Mouse (Mus musculus) embryonic facial prominence, embryonic 12.5 days (tissue): Measurements from ENCODE around the gene Midn. TPM values are rescaled to one million over a fixed set of nuclear protein-coding genes. Genes with fewer than 3 reads are reported as not detected.
A peak's percentile ranks its signal among the peaks of the same experiment; 100 is the strongest.

ENCODE experiments used
- ATAC-seq: fragments of 200-750 bp; cut with Nextera tagmentation; 2 replicates; pipeline ENCODE4 v1.8.0; 2017; ENCODE audit not compliant: insufficient number of reproducible peaks, insufficient read depth, low FRiP score, low TSS enrichment
- H3K27ac ChIP-seq: fragments of 300-500 bp; sonication (generic); 2 replicates; pipeline ENCODE4 v1.5.1; 2016; ENCODE audit warnings: mild to moderate bottlenecking
- H3K27me3 ChIP-seq: fragments of 300-500 bp; sonication (generic); 2 replicates; pipeline ENCODE4 v1.6.1; 2016; ENCODE audit warnings: mild to moderate bottlenecking, moderate library complexity
- H3K36me3 ChIP-seq: fragments of 300-500 bp; sonication (generic); 2 replicates; pipeline ENCODE4 v1.6.1; 2016; ENCODE audit warnings: mild to moderate bottlenecking
- H3K4me1 ChIP-seq: fragments of 300-500 bp; sonication (generic); 2 replicates; pipeline ENCODE4 v1.6.1; 2016
- H3K4me2 ChIP-seq: fragments of 300-500 bp; sonication (generic); replicated peaks from 2 replicates; pipeline ENCODE4 v1.6.1; 2016; ENCODE audit warnings: mild to moderate bottlenecking, moderate library complexity
- H3K4me3 ChIP-seq: fragments of 300-500 bp; sonication (generic); 2 replicates; pipeline ENCODE4 v1.5.1; 2016; ENCODE audit warnings: mild to moderate bottlenecking
- H3K9ac ChIP-seq: fragments of 300-500 bp; sonication (generic); 2 replicates; pipeline ENCODE4 v1.6.1; 2016; ENCODE audit warnings: mild to moderate bottlenecking, moderate library complexity
- H3K9me3 ChIP-seq: fragments of 300-500 bp; sonication (generic); 2 replicates; pipeline ENCODE4 v1.6.1; 2016; ENCODE audit warnings: mild to moderate bottlenecking, moderate library complexity
- WGBS: fragments of 180-500 bp; shearing (Covaris S2); methylation state at CpG from one replicate; pipeline ENCODE4 v1.1.7; 2016; 5-methylcytosine and 5-hydroxymethylcytosine counted together
- polyA plus RNA-seq: library from polyadenylated mRNA; unstranded; fragments of >200 nt; fragmentation: Nextera tagmentation; extraction: Ambion mirVana; gene quantifications from 2 replicates; pipeline ENCODE4 v1.2.1, GENCODE M21; 2016

Midn gene
- polyA plus RNA-seq, 1 experiment from 2014 or later, result 35.1 TPM

- WGBS, result 21% methylated on average over 4 of the region's 4 CpGs
- Histone ChIP-seq H3K27ac (no peak overlapping the region), H3K9me3 (no peaks in the 10 kb centered on the region), H3K27me3 (no peaks in the 10 kb centered on the region), H3K4me2 (no peak overlapping the region), H3K36me3 (peaks cover 17% of the 10 kb centered on the region), H3K4me1 (peaks cover 23% of the 10 kb centered on the region), H3K9ac (0 out of 2 replicates have a peak overlapping the region, but pooled peaks have one; percentile 5), H3K4me3 (no peak overlapping the region)
- ATAC-seq, result 0 out of 2 replicates have a peak, but pooled peaks have one; percentile 8
Measured at GRCm38 (mm10) chr10:80175536-80176269, 27.6 kb downstream of the Midn start.

GRCm38 (mm10) chr10:80176270-80176834, 28.3 kb downstream of the Midn start:
- no peak overlapping the region for H3K4me2 ChIP-seq
- no peak overlapping the region for H3K27ac ChIP-seq
- H3K36me3 ChIP-seq, result peaks cover 12% of the 10 kb centered on the region
- no peak for ATAC-seq
- no peak overlapping the region for H3K4me3 ChIP-seq
- peaks cover 30% of the 10 kb centered on the region for H3K4me1 ChIP-seq
- 83% methylated on average over 5 of the region's 5 CpGs for WGBS
- no peaks in the 10 kb centered on the region for H3K27me3 ChIP-seq
- 0 out of 2 replicates have a peak overlapping the region, but pooled peaks have one; percentile 5 for H3K9ac ChIP-seq
- no peaks in the 10 kb centered on the region for H3K9me3 ChIP-seq

DNA sequence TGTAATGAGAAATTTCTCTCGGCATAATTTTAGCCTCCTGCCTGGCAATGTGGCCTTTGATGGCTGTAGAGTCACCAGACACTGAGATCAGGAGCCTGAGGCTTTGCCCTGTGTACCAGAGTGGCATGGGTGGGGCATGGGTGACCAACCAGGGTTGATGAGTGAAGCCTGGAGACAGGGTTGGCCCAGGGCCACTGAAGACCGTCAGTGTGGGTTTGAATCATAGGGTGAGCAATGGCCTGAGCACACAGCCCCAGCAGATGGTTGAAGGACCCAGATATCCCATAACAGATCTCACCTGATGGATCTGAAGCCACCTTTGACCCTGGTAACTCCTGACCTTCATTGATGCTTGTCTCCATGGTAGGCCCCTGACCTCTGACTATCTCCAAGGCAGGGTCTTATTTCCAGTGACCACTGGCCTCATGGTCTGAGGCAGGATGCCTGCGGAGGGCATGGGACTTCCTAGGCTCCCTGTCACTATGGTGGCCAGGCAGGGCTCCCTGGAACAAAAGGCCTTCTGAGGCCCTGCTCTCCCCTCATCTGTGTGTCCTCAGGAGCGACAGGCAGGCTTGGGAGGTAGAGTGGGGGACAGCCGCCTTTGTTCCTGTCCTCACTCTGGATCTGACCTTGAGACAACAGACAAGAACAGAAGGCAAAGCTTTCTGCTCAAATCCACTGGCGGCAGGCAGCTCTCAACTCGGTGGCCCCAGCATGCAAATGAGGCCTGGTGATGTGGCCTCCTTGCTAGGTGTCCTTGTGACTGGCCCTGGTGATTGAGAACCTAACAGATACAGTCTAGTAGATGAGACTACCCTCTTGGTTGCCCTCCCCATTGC, 29.6 kb downstream of the Midn start:
- Histone ChIP-seq H3K9me3 (no peaks in the 10 kb centered on the region), H3K4me1 (peaks cover 27% of the 10 kb centered on the region), H3K27ac (no peak overlapping the region), H3K9ac (no peak overlapping the region), H3K27me3 (no peaks in the 10 kb centered on the region), H3K36me3 (peaks cover under 1% of the 10 kb centered on the region; the same call in 1 of the 2 replicates), H3K4me2 (no peak overlapping the region), H3K4me3 (no peak overlapping the region)
- no peak for ATAC-seq
- 72% methylated on average over 7 of the region's 7 CpGs for WGBS

GRCm38 (mm10) chr10:80179068-80180051, 31.3 kb downstream of the Midn start, which contains the start of gene Efna2:
Gene Efna2, plus strand, starts transcription at chr10:80179482.
- no peaks in the 10 kb centered on the region for H3K9me3 ChIP-seq
- peak; percentile 55 for ATAC-seq
- H3K9ac ChIP-seq, result peak within 1 kb of the TSS; percentile 96
- peak within 1 kb of the TSS; percentile 92 for H3K4me2 ChIP-seq
- H3K27ac ChIP-seq, result peak within 1 kb of the TSS; percentile 83
- 3% methylated on average over 58 of the region's 106 CpGs for WGBS
- peaks cover 8% of the 10 kb centered on the region; the same call in 1 of the 2 replicates for H3K36me3 ChIP-seq
- peaks cover 26% of the 10 kb centered on the region for H3K4me1 ChIP-seq
- H3K4me3 ChIP-seq, result peak within 1 kb of the TSS; percentile 74
- H3K27me3 ChIP-seq, result no peaks in the 10 kb centered on the region

GRCm38 (mm10) chr10:80180288-80180687, 32.2 kb downstream of the Midn start:
- peak overlapping the region; percentile 96 for H3K9ac ChIP-seq
- peak overlapping the region; percentile 92 for H3K4me2 ChIP-seq
- H3K27ac ChIP-seq, result peak overlapping the region; percentile 83; the same call in 1 of the 2 replicates
- 38% methylated on average over 6 of the region's 6 CpGs for WGBS
- H3K27me3 ChIP-seq, result no peaks in the 10 kb centered on the region
- H3K9me3 ChIP-seq, result no peaks in the 10 kb centered on the region
- H3K4me3 ChIP-seq, result peak overlapping the region; percentile 74
- no peak for ATAC-seq
- H3K36me3 ChIP-seq, result peaks cover 8% of the 10 kb centered on the region; the same call in 1 of the 2 replicates
- H3K4me1 ChIP-seq, result peaks cover 22% of the 10 kb centered on the region

DNA sequence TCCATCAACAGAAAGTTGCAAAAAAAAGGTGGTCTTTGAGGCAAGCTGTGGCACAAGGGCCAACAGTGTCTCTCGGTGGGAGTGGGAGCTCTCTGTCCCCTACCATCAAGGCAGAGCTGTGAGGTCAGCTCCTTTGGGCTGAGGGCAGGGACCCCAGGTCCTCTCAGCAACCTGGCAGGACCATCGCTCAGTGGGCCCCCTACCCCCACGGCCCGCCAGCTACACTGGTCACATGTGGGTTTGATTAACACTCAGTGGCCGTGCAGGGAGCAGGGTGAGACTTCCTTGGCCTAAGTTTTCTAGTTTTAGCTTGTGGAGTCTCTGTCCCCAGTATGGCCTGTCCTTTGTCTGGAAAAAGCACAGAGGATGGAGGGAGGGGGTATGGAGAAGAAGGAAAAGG, 32.8 kb downstream of the Midn start:
- Histone ChIP-seq H3K27ac (peak overlapping the region; percentile 83; the same call in 1 of the 2 replicates), H3K4me1 (peaks cover 22% of the 10 kb centered on the region), H3K27me3 (no peaks in the 10 kb centered on the region), H3K9ac (peak overlapping the region; percentile 96), H3K4me3 (peak overlapping the region; percentile 74), H3K36me3 (peaks cover 8% of the 10 kb centered on the region; the same call in 1 of the 2 replicates), H3K9me3 (no peaks in the 10 kb centered on the region), H3K4me2 (peak overlapping the region; percentile 92)
- 14% methylated on average over 5 of the region's 5 CpGs for WGBS
- ATAC-seq, result no peak

DNA sequence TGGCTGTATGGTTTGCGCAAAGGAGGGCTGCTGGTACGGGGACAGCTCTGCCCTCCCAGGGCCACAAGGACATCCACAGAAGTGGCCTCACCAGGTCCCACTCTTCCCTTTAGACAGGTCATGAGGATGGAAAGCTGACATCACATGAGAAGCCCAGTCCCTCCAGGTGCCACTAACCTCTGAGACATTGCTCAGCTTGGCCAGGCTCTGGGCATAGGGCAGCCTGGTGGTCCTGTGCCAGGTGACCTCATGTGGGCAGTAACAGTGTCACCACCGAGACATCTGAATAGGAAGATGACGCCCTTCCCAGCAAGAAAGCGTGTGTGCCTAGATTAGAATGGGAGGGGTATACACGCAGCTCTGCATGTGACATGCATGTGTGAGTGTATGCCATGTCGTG, 34.5 kb downstream of the Midn start:
- H3K9me3 ChIP-seq, result no peaks in the 10 kb centered on the region
- WGBS, result 96% methylated on average over 7 of the region's 7 CpGs
- no peak overlapping the region for H3K4me3 ChIP-seq
- H3K4me1 ChIP-seq, result peaks cover 22% of the 10 kb centered on the region
- no peaks in the 10 kb centered on the region for H3K27me3 ChIP-seq
- no peak overlapping the region for H3K9ac ChIP-seq
- H3K27ac ChIP-seq, result no peak overlapping the region
- no peak overlapping the region for H3K4me2 ChIP-seq
- H3K36me3 ChIP-seq, result peaks cover 24% of the 10 kb centered on the region
- no peak for ATAC-seq

DNA sequence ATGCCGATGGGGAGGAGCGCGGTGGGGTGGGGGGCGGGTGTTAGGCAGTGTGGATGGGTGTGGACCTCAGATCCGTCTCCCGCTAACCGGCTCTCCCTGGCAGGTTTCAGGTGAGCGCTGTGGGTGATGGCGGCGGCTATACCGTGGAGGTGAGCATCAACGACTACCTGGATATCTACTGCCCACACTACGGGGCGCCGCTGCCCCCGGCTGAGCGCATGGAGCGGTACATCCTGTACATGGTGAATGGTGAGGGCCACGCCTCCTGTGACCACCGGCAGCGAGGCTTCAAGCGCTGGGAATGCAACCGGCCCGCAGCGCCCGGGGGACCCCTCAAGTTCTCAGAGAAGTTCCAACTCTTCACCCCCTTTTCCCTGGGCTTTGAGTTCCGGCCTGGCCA, 38.6 kb downstream of the Midn start:
- ATAC-seq, result no peak
- Histone ChIP-seq H3K36me3 (peaks cover 41% of the 10 kb centered on the region), H3K9ac (no peak overlapping the region), H3K27me3 (peaks cover 31% of the 10 kb centered on the region), H3K4me2 (no peak overlapping the region), H3K4me1 (peaks cover 20% of the 10 kb centered on the region), H3K4me3 (no peak overlapping the region), H3K27ac (no peak overlapping the region), H3K9me3 (no peaks in the 10 kb centered on the region)
- 38% methylated on average over 27 of the region's 27 CpGs for WGBS

DNA sequence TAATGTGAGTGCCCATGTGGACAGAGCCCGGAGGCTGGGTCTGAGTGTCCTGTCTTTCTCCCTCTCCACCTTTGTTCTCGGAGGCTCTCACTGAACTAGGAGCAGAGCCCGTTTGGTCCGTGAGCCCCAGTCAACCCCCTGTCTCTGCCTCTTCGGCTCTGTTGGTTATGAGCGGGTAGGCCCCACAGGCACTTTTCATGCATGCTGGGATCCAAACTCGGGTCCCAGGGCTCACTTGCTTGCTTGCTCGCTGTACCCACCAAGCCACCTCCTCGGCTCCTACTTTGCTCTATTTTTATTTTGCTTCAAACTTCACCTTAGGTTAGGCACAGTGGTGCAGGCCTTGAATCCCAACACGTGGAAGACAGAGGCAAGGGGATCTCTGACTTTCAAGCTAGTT, 39.7 kb downstream of the Midn start:
- no peak for ATAC-seq
- WGBS, result 88% methylated on average over 10 of the region's 10 CpGs
- peaks cover 14% of the 10 kb centered on the region for H3K4me1 ChIP-seq
- H3K9ac ChIP-seq, result no peak overlapping the region
- H3K27me3 ChIP-seq, result peaks cover 38% of the 10 kb centered on the region
- peaks cover 40% of the 10 kb centered on the region for H3K36me3 ChIP-seq
- H3K9me3 ChIP-seq, result no peaks in the 10 kb centered on the region
- H3K4me3 ChIP-seq, result no peak overlapping the region
- no peak overlapping the region for H3K27ac ChIP-seq
- H3K4me2 ChIP-seq, result no peak overlapping the region

DNA sequence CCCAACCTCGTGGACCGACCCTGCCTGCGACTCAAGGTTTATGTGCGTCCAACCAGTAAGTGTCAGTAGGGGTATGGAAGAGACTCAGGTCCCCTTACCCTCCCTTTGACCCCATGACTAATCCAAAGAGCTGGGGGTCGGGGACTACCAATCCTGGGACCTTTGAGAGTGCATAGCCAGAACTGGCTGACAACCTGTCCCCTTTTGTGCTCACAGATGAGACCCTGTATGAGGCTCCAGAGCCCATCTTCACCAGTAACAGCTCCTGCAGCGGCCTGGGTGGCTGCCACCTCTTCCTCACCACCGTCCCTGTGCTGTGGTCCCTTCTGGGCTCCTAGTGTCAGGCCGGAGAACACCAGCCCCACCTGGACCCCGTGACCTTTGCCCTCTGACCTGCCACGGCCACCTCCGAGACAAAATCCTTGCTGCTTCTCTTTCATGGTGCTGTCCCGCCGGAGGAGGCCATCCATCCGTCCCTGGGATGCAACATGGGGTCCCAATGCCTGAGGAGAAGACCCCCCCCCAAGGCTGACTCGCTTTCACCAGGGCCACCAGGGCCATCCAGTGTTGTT, 40.5 kb downstream of the Midn start:
- Histone ChIP-seq H3K36me3 (peaks cover 33% of the 10 kb centered on the region), H3K4me3 (no peak overlapping the region), H3K27me3 (peaks cover 38% of the 10 kb centered on the region)

More for the DNA sequence above, 40.5 kb downstream of the Midn start:
- WGBS, result 65% methylated on average over 15 of the region's 15 CpGs
- Histone ChIP-seq H3K27ac (no peak overlapping the region), H3K4me1 (peaks cover 14% of the 10 kb centered on the region), H3K9me3 (no peaks in the 10 kb centered on the region), H3K9ac (no peak overlapping the region), H3K4me2 (no peak overlapping the region)
- ATAC-seq, result no peak
